Mouse (Mus musculus): ENCODE results near the gene Rasgef1b.

- TF ChIP-seq POLR2A (IDR thresholded peaks at IDR 0.05; ENCODE audit: insufficient read length, low read depth) (no peak), E2F4 (IDR thresholded peaks at IDR 0.05; ENCODE audit: insufficient read depth) (no peak), POLR2AphosphoS2 (IDR thresholded peaks at IDR 0.05; ENCODE audit: insufficient read length, low read depth) (no peak), TCF3 (IDR thresholded peaks at IDR 0.05; ENCODE audit: insufficient read length, low read depth) (no peak), MAX (IDR thresholded peaks at IDR 0.05; ENCODE audit: low read depth) (no peak), TCF12 (IDR thresholded peaks at IDR 0.05; ENCODE audit: insufficient read depth, poor library complexity, severe bottlenecking) (no peak), USF1 (IDR thresholded peaks at IDR 0.05; ENCODE audit: low read depth) (no peak), REST (IDR thresholded peaks at IDR 0.05; ENCODE audit: insufficient read depth, insufficient read length) (no peak), MYOG (IDR thresholded peaks at IDR 0.05; ENCODE audit: control insufficient read depth in 1 of 3, insufficient read depth in 1 of 3, insufficient read length in 2 of 3, low read depth in 2 of 3) (no peak), CEBPB (IDR thresholded peaks at IDR 0.05; ENCODE audit: insufficient read depth, poor library complexity, severe bottlenecking) (no peak), MYOD1 (IDR thresholded peaks at IDR 0.05; ENCODE audit: control insufficient read depth in 1 of 3, insufficient read length in 2 of 3, low read depth in 2 of 3) (no peak)
These were observed 41.0 kb downstream of the Rasgef1b start for GRCm38 (mm10) chr5:99687894-99688293.
